Mouse (Mus musculus) limb, embryonic 15.5 days (tissue): ENCODE data around the gene Rpa1. TPM values are rescaled to one million over a fixed set of nuclear protein-coding genes. Genes with fewer than 3 reads are reported as not detected.
A peak's percentile ranks its signal among the peaks of the same experiment; 100 is the strongest.
"Not testable (repeated sequence)": the region's sequence is repeated elsewhere in the genome, so short reads cannot be mapped to it uniquely, and the experiment has no call there.

ENCODE experiments used
- ATAC-seq: fragments of 200-750 bp; cut with Nextera tagmentation; 2 replicates; pipeline ENCODE4 v1.8.0; 2017; ENCODE audit warnings: low read depth, moderate TSS enrichment; ENCODE audit not compliant: insufficient number of reproducible peaks, low FRiP score, low TSS enrichment
- H3K27ac ChIP-seq: fragments of 300-500 bp; sonication (generic); 2 replicates; pipeline ENCODE4 v1.5.1; 2015; ENCODE audit warnings: moderate library complexity, mild to moderate bottlenecking, inconsistent platforms
- H3K27me3 ChIP-seq: fragments of 300-500 bp; sonication (generic); 2 replicates; pipeline ENCODE4 v1.6.1; 2015; ENCODE audit warnings: inconsistent platforms
- H3K36me3 ChIP-seq: fragments of 300-500 bp; sonication (generic); 2 replicates; pipeline ENCODE4 v1.6.1; 2015; ENCODE audit warnings: inconsistent platforms
- H3K4me1 ChIP-seq: fragments of 300-500 bp; sonication (generic); 2 replicates; pipeline ENCODE4 v1.6.1; 2015; ENCODE audit warnings: inconsistent platforms
- H3K4me2 ChIP-seq: fragments of 300-500 bp; sonication (generic); 2 replicates; pipeline ENCODE4 v1.6.1; 2015; ENCODE audit warnings: mild to moderate bottlenecking, inconsistent platforms
- H3K4me3 ChIP-seq: fragments of 300-500 bp; sonication (generic); 2 replicates; pipeline ENCODE4 v1.5.1; 2015; ENCODE audit warnings: mild to moderate bottlenecking, inconsistent platforms
- H3K9ac ChIP-seq: fragments of 300-500 bp; sonication (generic); 2 replicates; pipeline ENCODE4 v1.6.1; 2015; ENCODE audit warnings: inconsistent platforms
- H3K9me3 ChIP-seq: fragments of 300-500 bp; sonication (generic); 2 replicates; pipeline ENCODE4 v1.6.1; 2016; ENCODE audit warnings: inconsistent platforms
- WGBS: fragments of 180-500 bp; shearing (Covaris S2); methylation state at CpG from one replicate; pipeline ENCODE4 v1.1.7; 2015; 5-methylcytosine and 5-hydroxymethylcytosine counted together
- polyA plus RNA-seq: library from polyadenylated mRNA; unstranded; fragments of >200 nt; fragmentation: Nextera tagmentation; extraction: Ambion mirVana; gene quantifications from 2 replicates; pipeline ENCODE4 v1.2.1, GENCODE M21; 2015

Gene Rpa1
- polyA plus RNA-seq, 1 experiment from 2014 or later, result 102 TPM

DNA sequence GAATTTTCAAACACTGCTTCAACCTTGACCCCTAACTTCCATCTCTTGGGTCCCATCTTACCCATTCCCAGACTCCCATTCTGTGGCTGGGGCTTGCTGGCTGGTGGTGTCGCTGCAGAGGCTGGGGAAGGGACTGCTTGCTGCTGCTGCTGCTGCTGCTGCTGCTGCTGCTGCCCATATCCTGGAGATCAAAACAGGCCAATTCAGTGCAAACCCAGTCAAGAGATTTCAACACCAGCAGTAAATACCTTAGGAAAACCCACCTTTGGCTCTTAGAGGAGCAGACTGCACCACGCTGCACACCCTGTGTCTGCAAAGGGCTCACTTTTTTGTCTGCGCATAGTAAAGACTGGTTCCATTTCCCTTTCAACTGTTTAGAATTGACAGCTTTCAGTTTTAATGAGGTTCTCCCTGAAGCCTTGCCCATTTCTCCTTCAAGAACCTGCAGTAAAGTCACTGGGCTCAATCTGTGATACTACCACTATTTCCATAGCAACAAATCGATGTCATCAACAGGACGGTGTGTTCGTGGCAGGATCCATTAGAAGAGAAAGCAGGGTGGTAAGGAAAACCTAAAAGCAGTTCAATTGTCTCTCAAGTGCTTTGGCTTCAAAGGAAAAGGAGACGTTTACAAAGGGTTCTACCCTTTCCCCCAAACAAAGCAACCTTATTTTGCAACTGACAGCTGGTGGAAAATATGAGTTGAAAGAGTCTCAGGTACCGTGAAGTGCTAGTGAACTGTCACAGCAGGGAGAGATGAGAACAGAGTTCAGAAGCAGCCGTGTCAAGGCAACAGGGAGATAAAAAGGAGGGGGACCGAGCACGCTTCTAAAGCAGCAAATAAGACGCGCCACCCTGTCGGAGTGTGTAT lies 29.5 kb downstream of the Rpa1 start:
- no peak overlapping the region for H3K4me2 ChIP-seq
- no peak overlapping the region for H3K27ac ChIP-seq
- H3K9ac ChIP-seq, result no peak overlapping the region
- peaks cover 38% of the 10 kb centered on the region for H3K36me3 ChIP-seq
- H3K4me3 ChIP-seq, result no peak overlapping the region
- H3K27me3 ChIP-seq, result no peaks in the 10 kb centered on the region
- H3K4me1 ChIP-seq, result no peaks in the 10 kb centered on the region
- ATAC-seq, result no peak
- WGBS, result 70% methylated on average over 14 of the region's 14 CpGs
- H3K9me3 ChIP-seq, result no peaks in the 10 kb centered on the region

GRCm38 (mm10) chr11:75313834-75314233 lies 34.3 kb downstream of the Rpa1 start:
- H3K36me3 ChIP-seq, result peaks cover 82% of the 10 kb centered on the region
- whole genome bisulfite sequencing, result 79% methylated on average over 8 of the region's 8 CpGs
- no peak for ATAC-seq
- H3K27me3 ChIP-seq, result no peaks in the 10 kb centered on the region
- no peak overlapping the region for H3K27ac ChIP-seq
- no peak overlapping the region for H3K4me2 ChIP-seq
- H3K4me1 ChIP-seq, result no peaks in the 10 kb centered on the region
- H3K4me3 ChIP-seq, result no peak overlapping the region
- H3K9me3 ChIP-seq, result no peaks in the 10 kb centered on the region
- no peak overlapping the region for H3K9ac ChIP-seq

DNA sequence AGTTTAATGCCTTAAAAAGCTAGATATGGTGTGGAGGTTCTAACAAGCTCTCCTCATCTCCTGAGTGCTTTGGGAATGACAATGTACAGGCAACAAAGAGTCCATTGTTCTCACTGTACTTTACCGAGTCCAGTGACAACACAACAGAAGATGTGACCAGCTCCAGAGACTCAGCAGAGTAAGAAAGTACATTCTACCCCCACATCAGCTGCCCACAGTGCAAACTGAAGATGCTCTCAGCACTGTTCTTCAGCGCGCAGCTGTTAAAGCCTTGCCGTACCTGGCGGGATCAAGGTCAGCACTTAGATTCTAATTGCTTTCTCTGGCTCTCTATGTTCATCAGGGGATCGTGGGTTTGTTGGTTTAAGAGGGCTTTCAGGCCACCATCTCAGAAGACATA lies 36.4 kb downstream of the Rpa1 start:
- 92% methylated on average over 6 of the region's 6 CpGs for WGBS
- no peaks in the 10 kb centered on the region for H3K9me3 ChIP-seq
- no peak overlapping the region for H3K9ac ChIP-seq
- H3K36me3 ChIP-seq, result peaks cover 89% of the 10 kb centered on the region
- no peaks in the 10 kb centered on the region for H3K4me1 ChIP-seq
- H3K4me2 ChIP-seq, result no peak overlapping the region
- no peak overlapping the region for H3K4me3 ChIP-seq
- no peaks in the 10 kb centered on the region for H3K27me3 ChIP-seq
- no peak overlapping the region for H3K27ac ChIP-seq
- ATAC-seq, result no peak

- H3K4me2 ChIP-seq, result no peak overlapping the region
- no peak overlapping the region for H3K9ac ChIP-seq
- H3K36me3 ChIP-seq, result peaks cover 91% of the 10 kb centered on the region
- ATAC-seq, result no peak
- no peak overlapping the region for H3K4me3 ChIP-seq
- WGBS, result 81% methylated on average over 8 of the region's 8 CpGs
- H3K27me3 ChIP-seq, result no peaks in the 10 kb centered on the region
- H3K9me3 ChIP-seq, result no peaks in the 10 kb centered on the region
- no peak overlapping the region for H3K27ac ChIP-seq
- no peaks in the 10 kb centered on the region for H3K4me1 ChIP-seq
Observed at GRCm38 (mm10) chr11:75310813-75311212, 37.3 kb downstream of the Rpa1 start.

DNA sequence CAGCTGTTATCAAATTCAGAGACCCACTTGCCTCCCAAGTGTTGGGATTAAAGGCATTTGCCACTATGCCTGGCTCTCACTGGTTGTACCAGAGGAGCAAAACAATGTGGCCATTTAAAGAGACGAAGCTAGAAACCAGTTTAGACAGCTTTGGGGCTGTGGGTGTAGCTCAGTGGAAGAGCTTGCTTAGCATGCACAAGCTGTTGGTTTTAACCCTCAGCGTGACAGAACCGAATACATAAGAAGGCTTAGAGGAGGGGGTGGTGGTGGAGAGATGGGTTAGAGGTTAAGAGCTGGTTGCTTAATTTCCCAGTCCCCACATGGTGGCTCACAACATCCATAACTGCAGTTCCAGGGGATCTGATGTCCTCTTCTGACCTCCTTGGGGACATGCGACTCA lies 39.5 kb downstream of the Rpa1 start:
- no peak overlapping the region for H3K4me2 ChIP-seq
- no peak for ATAC-seq
- no peak overlapping the region; the same call in 1 of the 2 replicates for H3K27ac ChIP-seq
- H3K36me3 ChIP-seq, result peaks cover 87% of the 10 kb centered on the region
- H3K4me3 ChIP-seq, result no peak overlapping the region
- no peaks in the 10 kb centered on the region for H3K9me3 ChIP-seq
- WGBS, result 75% methylated on average over 4 of the region's 4 CpGs
- no peaks in the 10 kb centered on the region for H3K4me1 ChIP-seq
- no peak overlapping the region for H3K9ac ChIP-seq
- no peaks in the 10 kb centered on the region for H3K27me3 ChIP-seq

DNA sequence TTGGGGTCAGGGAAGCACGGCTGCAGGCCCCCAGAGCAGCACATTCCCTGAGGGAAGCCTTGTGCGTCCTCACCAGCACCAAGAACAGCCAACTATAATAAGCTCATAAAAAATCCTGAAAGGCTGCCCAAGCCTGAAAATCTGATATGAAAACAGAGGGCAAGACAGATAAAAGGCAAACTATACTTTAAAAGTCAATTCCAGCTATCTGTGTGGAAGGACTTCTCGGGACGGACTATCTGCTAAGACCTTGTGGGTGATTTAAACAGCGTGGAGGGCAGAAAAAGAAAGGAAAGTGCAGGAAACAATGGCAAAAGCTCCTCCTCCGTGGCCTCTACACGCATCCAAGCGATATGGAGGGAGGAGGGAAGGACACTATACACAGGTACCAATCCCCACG lies 43.3 kb downstream of the Rpa1 start:
- ATAC-seq, result no peak
- Histone ChIP-seq H3K4me3 (no peak overlapping the region), H3K36me3 (peaks cover 79% of the 10 kb centered on the region), H3K4me1 (no peaks in the 10 kb centered on the region), H3K4me2 (no peak overlapping the region), H3K27me3 (no peaks in the 10 kb centered on the region), H3K9ac (no peak overlapping the region), H3K27ac (no peak overlapping the region), H3K9me3 (no peaks in the 10 kb centered on the region)
- WGBS, result 76% methylated on average over 9 of the region's 9 CpGs

GRCm38 (mm10) chr11:75300954-75301353 lies 47.2 kb downstream of the Rpa1 start:
- 0 out of 2 replicates have a peak, but pooled peaks cover 6% of the 10 kb centered on the region for H3K4me1 ChIP-seq
- no peaks in the 10 kb centered on the region for H3K27me3 ChIP-seq
- H3K9ac ChIP-seq, result no peak overlapping the region
- H3K27ac ChIP-seq, result no peak overlapping the region
- no peak overlapping the region for H3K4me3 ChIP-seq
- ATAC-seq, result no peak
- H3K4me2 ChIP-seq, result no peak overlapping the region
- H3K36me3 ChIP-seq, result peaks cover 46% of the 10 kb centered on the region
- WGBS, result 90% methylated on average over 9 of the region's 9 CpGs
- H3K9me3 ChIP-seq, result no peaks in the 10 kb centered on the region

DNA sequence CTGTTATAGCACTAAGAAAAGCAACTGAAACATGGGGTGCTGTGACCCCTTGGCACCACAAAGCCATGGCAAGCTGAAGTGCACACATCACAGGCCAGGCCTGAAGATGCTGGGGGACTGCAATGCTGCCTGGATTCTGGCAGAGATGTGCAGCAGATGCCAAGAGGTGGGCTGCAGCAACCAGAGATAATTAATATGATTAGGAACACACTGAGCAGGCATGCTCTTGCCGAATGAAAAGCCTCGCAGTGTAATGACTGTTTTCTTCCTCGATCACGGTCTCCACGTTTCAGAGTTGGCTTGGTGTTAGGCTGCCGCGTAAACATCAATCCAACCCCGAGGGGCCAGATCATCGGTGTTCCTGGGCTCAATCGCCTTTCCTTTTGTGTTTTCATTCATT lies 48.3 kb downstream of the Rpa1 start:
- Histone ChIP-seq H3K9me3 (no peaks in the 10 kb centered on the region), H3K27ac (no peak overlapping the region), H3K27me3 (no peaks in the 10 kb centered on the region), H3K4me1 (0 out of 2 replicates have a peak, but pooled peaks cover 7% of the 10 kb centered on the region), H3K4me3 (no peak overlapping the region), H3K4me2 (no peak overlapping the region), H3K36me3 (peaks cover 35% of the 10 kb centered on the region), H3K9ac (no peak overlapping the region)
- no peak for ATAC-seq
- WGBS, result 72% methylated on average over 10 of the region's 10 CpGs

DNA sequence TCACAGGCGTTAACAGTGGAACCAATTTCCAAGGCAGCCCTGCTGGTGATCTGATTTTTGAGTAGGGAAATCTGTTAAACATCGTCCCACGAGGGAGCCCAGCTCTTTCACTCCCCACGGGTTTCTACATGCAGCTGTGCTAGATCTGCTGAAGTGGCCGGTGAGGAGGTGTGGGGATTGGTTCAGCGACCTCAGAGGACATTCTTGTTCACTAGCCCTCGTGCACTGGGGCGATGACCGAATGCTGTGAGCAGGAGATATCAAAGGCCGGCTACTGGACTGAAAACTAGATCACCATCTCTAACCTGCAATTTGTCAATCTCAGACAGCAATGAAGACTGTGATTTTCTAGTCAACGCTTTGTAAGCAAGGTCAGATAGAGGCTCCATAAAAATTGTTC lies 49.6 kb downstream of the Rpa1 start:
- Histone ChIP-seq H3K9ac (0 out of 2 replicates have a peak overlapping the region, but pooled peaks have one; percentile 4), H3K4me2 (no peak overlapping the region), H3K36me3 (peaks cover 32% of the 10 kb centered on the region), H3K27ac (no peak overlapping the region; the same call in 1 of the 2 replicates), H3K27me3 (peaks cover under 1% of the 10 kb centered on the region; the same call in 1 of the 2 replicates), H3K4me3 (no peak overlapping the region), H3K9me3 (no peaks in the 10 kb centered on the region), H3K4me1 (peaks cover 15% of the 10 kb centered on the region; the same call in 1 of the 2 replicates)
- 42% methylated on average over 11 of the region's 11 CpGs for WGBS
- ATAC-seq, result no peak

DNA sequence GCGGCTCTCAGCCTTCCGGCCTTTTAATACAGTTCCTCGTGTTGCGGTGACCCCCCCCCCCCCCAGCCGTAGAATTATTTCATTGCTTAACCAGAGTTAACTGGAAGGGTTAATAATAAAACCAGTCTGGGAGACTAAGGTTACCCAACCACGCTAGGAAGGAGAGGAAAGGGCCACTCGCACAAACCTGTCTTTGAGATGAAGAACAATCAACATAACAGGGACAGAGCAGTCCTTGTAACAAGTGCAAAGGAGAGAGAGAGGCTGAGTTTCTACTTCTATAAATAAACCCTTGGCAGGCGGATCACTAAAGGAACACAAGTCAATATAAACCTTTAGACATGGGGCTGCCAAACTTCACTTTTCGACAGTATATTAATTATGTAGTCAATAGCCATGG lies 50.5 kb downstream of the Rpa1 start:
- H3K4me2 ChIP-seq, result no peak overlapping the region
- ATAC-seq, result no peak
- H3K36me3 ChIP-seq, result peaks cover 27% of the 10 kb centered on the region
- H3K27ac ChIP-seq, result no peak overlapping the region
- no peak overlapping the region for H3K9ac ChIP-seq
- H3K4me3 ChIP-seq, result no peak overlapping the region
- WGBS, result 60% methylated on average over 9 of the region's 9 CpGs
- H3K9me3 ChIP-seq, result no peaks in the 10 kb centered on the region
- H3K4me1 ChIP-seq, result peaks cover 18% of the 10 kb centered on the region; the same call in 1 of the 2 replicates
- peaks cover 10% of the 10 kb centered on the region for H3K27me3 ChIP-seq

GRCm38 (mm10) chr11:75296406-75297005 lies 51.6 kb downstream of the Rpa1 start:
- 63% methylated on average over 9 of the region's 9 CpGs for WGBS
- no peak overlapping the region for H3K27ac ChIP-seq

GRCm38 (mm10) chr11:75295534-75295933 lies 52.6 kb downstream of the Rpa1 start:
- peaks cover 27% of the 10 kb centered on the region for H3K4me1 ChIP-seq
- H3K4me2 ChIP-seq, H3K4me3 ChIP-seq, ATAC-seq, H3K9me3 ChIP-seq, H3K9ac ChIP-seq, H3K27ac ChIP-seq, H3K36me3 ChIP-seq: not testable (repeated sequence)
- 96% methylated on average over 4 of the region's 5 CpGs for WGBS
- H3K27me3 ChIP-seq, result peaks cover 25% of the 10 kb centered on the region

More at GRCm38 (mm10) chr11:75296406-75297005, 51.6 kb downstream of the Rpa1 start:
- Histone ChIP-seq H3K36me3 (peaks cover 16% of the 10 kb centered on the region), H3K4me2 (no peak overlapping the region), H3K9me3 (no peaks in the 10 kb centered on the region), H3K4me1 (peaks cover 22% of the 10 kb centered on the region), H3K4me3 (no peak overlapping the region), H3K9ac (no peak overlapping the region), H3K27me3 (peaks cover 20% of the 10 kb centered on the region)
- no peak for ATAC-seq
